Mouse (Mus musculus): Measurements from ENCODE around the gene 9930111J21Rik1. TPM values are rescaled to one million over a fixed set of nuclear protein-coding genes. Genes with fewer than 3 reads are reported as not detected.
"Not testable (repeated sequence)": the region's sequence is repeated elsewhere in the genome, so short reads cannot be mapped to it uniquely, and the experiment has no call there.

9930111J21Rik1 gene
- polyA plus RNA-seq, 1 experiment = 6.8 TPM

DNA sequence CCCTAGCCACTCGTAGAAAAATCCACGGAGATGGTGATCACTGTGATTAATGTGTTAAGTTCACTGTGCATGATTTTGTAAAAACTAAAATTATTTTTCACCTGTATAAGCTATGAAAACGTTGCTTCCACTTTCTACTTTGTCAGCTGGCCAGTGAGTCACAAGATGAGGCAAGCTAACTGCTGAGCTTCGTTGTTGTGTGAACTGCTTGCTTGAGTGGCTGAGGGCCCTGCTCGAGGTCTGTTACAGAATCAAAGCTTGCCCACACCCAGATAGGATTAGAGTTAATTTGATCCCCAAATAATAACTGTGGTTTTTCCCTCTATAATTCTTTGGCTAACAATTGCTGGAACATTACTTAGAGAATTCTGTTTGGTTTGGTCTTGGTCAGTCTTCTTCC is 854 bp upstream of the 9930111J21Rik1 start:
- no CpG with 5 or more reads among the region's 5 CpGs for WGBS
- H3K27me3 ChIP-seq (ENCODE audit: control insufficient read depth, insufficient read depth, low read length); H3K4me3 ChIP-seq (ENCODE audit: control insufficient read depth, insufficient read depth, low read length); H3K4me1 ChIP-seq (replicated peaks; ENCODE audit: control insufficient read depth, insufficient read depth, low read length); DNase-seq; H3K36me3 ChIP-seq (ENCODE audit: control insufficient read depth, insufficient read depth, low read length); H3K27ac ChIP-seq (ENCODE audit: control insufficient read depth, insufficient read depth, low read length): not testable (repeated sequence)

GRCm38 (mm10) chr11:48978240-48978939 is 808 bp downstream of the 9930111J21Rik1 start, which contains the start of gene Olfr56:
TSS of gene Olfr56 (plus strand) at chr11:48978889.
- not testable (repeated sequence) for H3K27ac ChIP-seq (ENCODE audit: control insufficient read depth, insufficient read depth, low read length); H3K4me1 ChIP-seq (replicated peaks; ENCODE audit: control insufficient read depth, insufficient read depth, low read length); H3K27me3 ChIP-seq (ENCODE audit: control insufficient read depth, insufficient read depth, low read length)

GRCm38 (mm10) chr11:48974686-48975085 is 4.5 kb downstream of the 9930111J21Rik1 start:
- no CpG with 5 or more reads among the region's 1 CpGs for WGBS

More at GRCm38 (mm10) chr11:48978240-48978939, 808 bp downstream of the 9930111J21Rik1 start, which contains the start of gene Olfr56:
- H3K4me3 ChIP-seq (ENCODE audit: control insufficient read depth, insufficient read depth, low read length); H3K36me3 ChIP-seq (ENCODE audit: control insufficient read depth, insufficient read depth, low read length); DNase-seq: not testable (repeated sequence)
- no CpG with 5 or more reads among the region's 1 CpGs for WGBS

GRCm38 (mm10) chr11:48946090-48946489 is 33.1 kb downstream of the 9930111J21Rik1 start, which contains the start of gene Psme2b:
TSS of gene Psme2b (minus strand) at chr11:48946190.
- not testable (repeated sequence) for H3K4me3 ChIP-seq (ENCODE audit: control insufficient read depth, insufficient read depth, low read length); DNase-seq; H3K27me3 ChIP-seq (ENCODE audit: control insufficient read depth, insufficient read depth, low read length); H3K36me3 ChIP-seq (ENCODE audit: control insufficient read depth, insufficient read depth, low read length); H3K27ac ChIP-seq (ENCODE audit: control insufficient read depth, insufficient read depth, low read length); H3K4me1 ChIP-seq (replicated peaks; ENCODE audit: control insufficient read depth, insufficient read depth, low read length)
- WGBS = over 99% methylated on average over 6 of the region's 6 CpGs

More at GRCm38 (mm10) chr11:48974686-48975085, 4.5 kb downstream of the 9930111J21Rik1 start:
- not testable (repeated sequence) for H3K4me1 ChIP-seq (replicated peaks; ENCODE audit: control insufficient read depth, insufficient read depth, low read length); H3K4me3 ChIP-seq (ENCODE audit: control insufficient read depth, insufficient read depth, low read length); DNase-seq; H3K27ac ChIP-seq (ENCODE audit: control insufficient read depth, insufficient read depth, low read length); H3K27me3 ChIP-seq (ENCODE audit: control insufficient read depth, insufficient read depth, low read length); H3K36me3 ChIP-seq (ENCODE audit: control insufficient read depth, insufficient read depth, low read length)

DNA sequence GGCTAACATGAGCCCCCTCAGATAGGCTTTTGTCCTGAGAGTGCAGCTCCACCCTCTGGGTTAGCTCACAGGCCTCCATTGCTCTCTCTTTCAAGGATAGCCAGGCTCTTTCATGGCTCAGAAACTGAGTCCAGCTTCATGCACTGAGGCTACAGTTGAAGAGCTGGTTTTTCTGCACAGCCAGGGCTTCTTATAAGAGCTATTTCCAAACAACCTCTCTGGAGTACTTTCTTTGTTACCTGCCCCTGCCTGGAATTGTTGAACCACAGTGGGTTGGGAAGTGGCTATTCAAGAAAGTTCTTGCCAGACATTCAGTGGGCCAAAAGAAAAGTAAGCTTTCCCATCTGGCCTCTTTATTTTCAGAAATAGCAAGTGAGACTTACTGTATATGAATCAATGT is 39.9 kb downstream of the 9930111J21Rik1 start:
- H3K27ac ChIP-seq (ENCODE audit: control insufficient read depth, insufficient read depth, low read length); H3K4me1 ChIP-seq (replicated peaks; ENCODE audit: control insufficient read depth, insufficient read depth, low read length); H3K4me3 ChIP-seq (ENCODE audit: control insufficient read depth, insufficient read depth, low read length); DNase-seq; H3K36me3 ChIP-seq (ENCODE audit: control insufficient read depth, insufficient read depth, low read length); H3K27me3 ChIP-seq (ENCODE audit: control insufficient read depth, insufficient read depth, low read length): not testable (repeated sequence)

- H3K27me3 ChIP-seq (ENCODE audit: control insufficient read depth, insufficient read depth, low read length); H3K27ac ChIP-seq (ENCODE audit: control insufficient read depth, insufficient read depth, low read length); DNase-seq; H3K4me1 ChIP-seq (replicated peaks; ENCODE audit: control insufficient read depth, insufficient read depth, low read length); H3K36me3 ChIP-seq (ENCODE audit: control insufficient read depth, insufficient read depth, low read length); H3K4me3 ChIP-seq (ENCODE audit: control insufficient read depth, insufficient read depth, low read length): not testable (repeated sequence)
- WGBS = 100% methylated on average over 1 of the region's 3 CpGs
Observed at GRCm38 (mm10) chr11:48935291-48935690, 43.9 kb downstream of the 9930111J21Rik1 start.

GRCm38 (mm10) chr11:48933923-48934322 is 45.3 kb downstream of the 9930111J21Rik1 start:
- not testable (repeated sequence) for DNase-seq; H3K36me3 ChIP-seq (ENCODE audit: control insufficient read depth, insufficient read depth, low read length); H3K4me1 ChIP-seq (replicated peaks; ENCODE audit: control insufficient read depth, insufficient read depth, low read length); H3K4me3 ChIP-seq (ENCODE audit: control insufficient read depth, insufficient read depth, low read length); H3K27me3 ChIP-seq (ENCODE audit: control insufficient read depth, insufficient read depth, low read length)
- WGBS = 87% methylated on average over 1 of the region's 1 CpGs
- peak overlapping the region; percentile 54 for H3K27ac ChIP-seq (ENCODE audit: control insufficient read depth, insufficient read depth, low read length)

DNA sequence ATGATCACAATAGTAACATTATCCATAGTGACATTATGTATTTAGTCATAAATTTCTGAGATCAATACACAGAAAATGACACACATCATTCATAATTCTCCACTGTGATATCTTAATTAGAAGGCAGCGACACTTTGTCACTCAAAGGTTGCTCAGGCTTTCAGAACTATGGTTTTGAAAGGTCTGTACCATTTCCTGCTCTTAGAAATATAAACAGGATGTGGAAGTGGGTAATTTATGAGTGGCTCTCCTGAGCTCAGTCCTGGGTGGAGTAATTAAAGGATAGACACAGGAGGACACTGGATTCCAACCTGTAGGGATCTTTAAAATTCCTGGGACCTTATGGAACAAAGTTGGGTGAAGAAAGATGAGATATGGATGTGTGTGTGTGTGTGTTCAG is 45.8 kb downstream of the 9930111J21Rik1 start:
- not testable (repeated sequence) for H3K4me3 ChIP-seq (ENCODE audit: control insufficient read depth, insufficient read depth, low read length); H3K36me3 ChIP-seq (ENCODE audit: control insufficient read depth, insufficient read depth, low read length); H3K27me3 ChIP-seq (ENCODE audit: control insufficient read depth, insufficient read depth, low read length); DNase-seq; H3K4me1 ChIP-seq (replicated peaks; ENCODE audit: control insufficient read depth, insufficient read depth, low read length)
- peak overlapping the region; percentile 54; the same call in 1 of the 2 replicates for H3K27ac ChIP-seq (ENCODE audit: control insufficient read depth, insufficient read depth, low read length)
- WGBS = 5% methylated on average over 1 of the region's 1 CpGs

GRCm38 (mm10) chr11:48928068-48928467 is 51.1 kb downstream of the 9930111J21Rik1 start:
- H3K4me1 ChIP-seq (replicated peaks; ENCODE audit: control insufficient read depth, insufficient read depth, low read length); H3K27ac ChIP-seq (ENCODE audit: control insufficient read depth, insufficient read depth, low read length); H3K27me3 ChIP-seq (ENCODE audit: control insufficient read depth, insufficient read depth, low read length); DNase-seq; H3K36me3 ChIP-seq (ENCODE audit: control insufficient read depth, insufficient read depth, low read length); H3K4me3 ChIP-seq (ENCODE audit: control insufficient read depth, insufficient read depth, low read length): not testable (repeated sequence)
- WGBS = 79% methylated on average over 1 of the region's 1 CpGs

- DNase-seq; H3K27ac ChIP-seq (ENCODE audit: control insufficient read depth, insufficient read depth, low read length): not testable (repeated sequence)
Observed at GRCm38 (mm10) chr11:48926437-48926836, 52.8 kb downstream of the 9930111J21Rik1 start.

GRCm38 (mm10) chr11:48923818-48924217 is 55.4 kb downstream of the 9930111J21Rik1 start:
- not testable (repeated sequence) for H3K36me3 ChIP-seq (ENCODE audit: control insufficient read depth, insufficient read depth, low read length); H3K4me3 ChIP-seq (ENCODE audit: control insufficient read depth, insufficient read depth, low read length); H3K27me3 ChIP-seq (ENCODE audit: control insufficient read depth, insufficient read depth, low read length); H3K4me1 ChIP-seq (replicated peaks; ENCODE audit: control insufficient read depth, insufficient read depth, low read length); H3K27ac ChIP-seq (ENCODE audit: control insufficient read depth, insufficient read depth, low read length); DNase-seq
- WGBS = 23% methylated on average over 5 of the region's 5 CpGs

More at GRCm38 (mm10) chr11:48926437-48926836, 52.8 kb downstream of the 9930111J21Rik1 start:
- H3K27me3 ChIP-seq (ENCODE audit: control insufficient read depth, insufficient read depth, low read length); H3K4me1 ChIP-seq (replicated peaks; ENCODE audit: control insufficient read depth, insufficient read depth, low read length); H3K4me3 ChIP-seq (ENCODE audit: control insufficient read depth, insufficient read depth, low read length); H3K36me3 ChIP-seq (ENCODE audit: control insufficient read depth, insufficient read depth, low read length): not testable (repeated sequence)
